Mouse (Mus musculus) ZHBTc4 (cell line): Measurements from ENCODE around the gene Olfr1065.
"Not testable (repeated sequence)": the region's sequence is repeated elsewhere in the genome, so short reads cannot be mapped to it uniquely, and the experiment has no call there.

Source experiments
- DNase-seq: peaks from one replicate; pipeline ENCODE4 v3.0.0-alpha.2; 2011; ENCODE audit warnings: low read depth, low spot score

Olfr1065 gene

GRCm38 (mm10) chr2:86450491-86450890 lies at the start of gene Olfr1065:
Gene Olfr1065, minus strand, starts transcription at chr2:86450591.
- not testable (repeated sequence) for DNase-seq

GRCm38 (mm10) chr2:86487286-86487685 lies 36.9 kb upstream of the Olfr1065 start, which contains the start of gene Olfr228:
Gene Olfr228, minus strand, starts transcription at chr2:86487386.
- no peak for DNase-seq

- DNase-seq, result peak; percentile 77
Measured at GRCm38 (mm10) chr2:86464442-86465109, 14.2 kb upstream of the Olfr1065 start.

GRCm38 (mm10) chr2:86460434-86460833 lies 10.0 kb upstream of the Olfr1065 start:
- DNase-seq, result no peak

GRCm38 (mm10) chr2:86456169-86456568 lies 5.8 kb upstream of the Olfr1065 start, which contains the start of gene Olfr1066:
Gene Olfr1066, minus strand, starts transcription at chr2:86456269.
- no peak for DNase-seq

GRCm38 (mm10) chr2:86442101-86442500 lies 8.3 kb downstream of the Olfr1065 start:
- DNase-seq, result peak; percentile 86

- DNase-seq, result not testable (repeated sequence)
Measured at GRCm38 (mm10) chr2:86428511-86428910, 21.9 kb downstream of the Olfr1065 start.

GRCm38 (mm10) chr2:86426649-86427048 lies 23.7 kb downstream of the Olfr1065 start, which contains the start of gene Olfr1062:
Gene Olfr1062, minus strand, starts transcription at chr2:86426749.
- not testable (repeated sequence) for DNase-seq

GRCm38 (mm10) chr2:86413950-86414349 lies 36.4 kb downstream of the Olfr1065 start, which contains the start of gene Olfr1061:
Gene Olfr1061, minus strand, starts transcription at chr2:86414050.
- DNase-seq, result no peak

GRCm38 (mm10) chr2:86395114-86395513 lies 55.3 kb downstream of the Olfr1065 start:
- no peak for DNase-seq
